Mouse (Mus musculus) ovary, adult 18-20 months (tissue): ENCODE measurements at regions not wholly inside any gene's neighbourhood (a gene's known extent, or its start where the extent isn't known, plus 50 kb on each side); places are given as distances from the start of the nearest gene placed in this dataset.

ENCODE experiments used
- DNase-seq: peaks from one replicate; pipeline ENCODE4 v3.0.0; 2022; ENCODE audit warnings: low spot score, mixed read lengths

- no peak for DNase-seq
Observed at GRCm38 (mm10) chr14:25005241-25005946, 453.6 kb upstream of the Zmiz1 start.

- no peak for DNase-seq
Observed at GRCm38 (mm10) chr14:25011926-25012325, 447.1 kb upstream of the Zmiz1 start.

- no peak for DNase-seq
Observed at GRCm38 (mm10) chr14:25015288-25016238, 443.4 kb upstream of the Zmiz1 start.

DNA sequence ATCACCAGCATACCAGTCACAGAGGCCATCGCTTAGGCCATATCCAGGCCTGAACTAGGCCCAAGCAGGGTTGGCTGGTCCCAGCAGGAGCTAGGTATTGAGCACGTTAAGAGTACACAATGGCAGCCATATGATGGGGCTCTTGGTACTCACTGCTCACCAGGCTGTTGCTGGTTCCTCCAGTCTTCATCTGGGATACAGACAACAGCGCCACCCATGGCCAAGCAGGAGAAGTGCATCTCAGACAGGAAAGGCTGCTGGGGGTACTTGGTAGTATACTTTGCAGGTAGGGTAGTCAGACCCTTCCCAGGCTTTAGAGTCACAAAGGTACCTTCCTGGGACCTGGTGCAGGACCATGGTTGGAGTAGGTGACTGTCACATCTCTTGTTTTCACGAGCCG is 441.1 kb upstream of the Zmiz1 start:
- no peak for DNase-seq

GRCm38 (mm10) chr14:25019306-25019905 is 439.6 kb upstream of the Zmiz1 start:
- no peak for DNase-seq

DNA sequence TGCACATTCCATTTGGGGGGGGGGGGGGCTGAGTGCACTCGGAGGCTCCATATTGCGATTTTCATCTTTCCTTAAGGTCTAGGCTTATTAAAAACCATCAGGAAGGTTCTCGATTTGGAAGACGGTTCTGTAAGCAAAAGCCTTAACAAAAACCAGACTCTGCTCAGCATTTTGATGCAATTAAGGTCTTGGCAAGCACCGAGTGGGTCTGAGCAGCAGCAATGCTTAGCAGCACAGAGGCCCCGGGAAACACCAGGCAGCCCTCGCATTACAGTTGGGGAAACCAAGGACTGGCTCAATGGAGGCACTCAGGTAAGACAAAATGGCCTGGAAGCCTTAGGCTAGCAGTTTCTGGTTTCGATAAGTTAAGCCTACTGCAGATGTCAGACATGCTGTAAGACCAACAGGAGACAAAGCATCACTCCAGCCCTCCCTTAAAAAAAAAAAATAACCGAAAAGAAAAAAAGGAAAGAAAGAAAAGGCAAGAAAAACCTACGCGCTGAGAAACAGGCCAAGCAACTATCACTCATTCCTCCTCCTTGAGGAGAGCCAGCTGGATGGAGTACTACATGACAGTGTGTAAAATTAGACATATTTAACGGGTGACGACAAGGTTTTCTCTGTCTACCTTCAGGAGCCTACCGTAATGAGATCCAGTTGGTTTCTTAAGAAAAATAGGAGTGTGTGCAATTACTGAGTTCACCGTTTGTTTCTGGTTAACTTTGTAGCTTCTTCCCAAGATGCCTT is 436.3 kb upstream of the Zmiz1 start:
- DNase-seq, result no peak

DNA sequence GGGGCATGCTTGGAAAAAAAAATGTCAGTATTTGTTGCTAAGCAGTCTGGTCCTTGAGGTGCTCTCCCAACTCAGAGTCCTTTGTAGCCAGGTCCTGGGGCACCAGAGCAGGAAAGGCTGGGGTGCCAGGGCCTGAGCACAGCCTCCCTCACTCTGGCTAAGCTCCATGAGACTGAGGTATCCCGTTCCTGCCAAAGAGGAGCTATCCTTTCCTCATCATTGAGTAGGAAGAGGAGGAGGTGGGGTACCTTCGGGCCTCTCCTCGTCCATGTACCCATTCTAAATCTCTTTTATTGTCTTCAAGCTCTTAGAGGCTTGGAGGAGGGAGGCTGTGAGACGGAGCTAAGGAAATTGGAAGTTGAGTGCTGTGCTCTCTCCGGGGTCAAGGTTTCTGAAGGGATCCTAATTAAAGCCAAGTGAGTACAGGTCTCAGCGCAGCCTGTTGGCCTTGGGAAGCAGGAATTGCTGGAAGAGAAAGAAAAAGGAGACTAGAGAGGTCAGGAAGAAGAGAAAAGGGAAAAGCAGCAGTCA is 435.6 kb upstream of the Zmiz1 start:
- DNase-seq, result no peak

DNA sequence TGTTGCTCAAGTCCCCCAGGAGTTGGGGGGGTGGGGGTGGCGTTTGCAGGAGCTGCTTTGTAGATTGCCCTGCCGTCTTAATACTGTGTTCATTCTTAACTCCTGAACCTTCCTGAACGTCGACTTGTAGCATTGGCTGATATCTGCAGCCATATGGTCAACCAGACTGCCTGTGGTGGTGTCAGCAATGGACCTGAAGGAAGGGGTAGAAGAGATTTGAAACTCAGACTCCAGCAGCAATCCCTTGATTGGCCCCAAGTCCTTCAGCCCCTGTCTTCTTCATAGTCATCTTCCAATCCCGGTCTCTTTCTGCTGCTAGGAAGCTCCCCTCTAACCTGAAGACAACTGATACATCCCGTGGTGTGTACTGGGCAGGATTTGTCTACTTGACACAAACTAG is 433.9 kb upstream of the Zmiz1 start:
- DNase-seq, result no peak

GRCm38 (mm10) chr14:25027076-25027475 is 431.9 kb upstream of the Zmiz1 start:
- DNase-seq, result no peak

- no peak for DNase-seq
Observed at GRCm38 (mm10) chr14:25027842-25028241, 431.1 kb upstream of the Zmiz1 start.

- no peak for DNase-seq
Observed at GRCm38 (mm10) chr14:25030881-25031280, 428.1 kb upstream of the Zmiz1 start.

GRCm38 (mm10) chr14:25031756-25032680 is 427.0 kb upstream of the Zmiz1 start:
- no peak for DNase-seq

GRCm38 (mm10) chr14:25032899-25033298 is 426.1 kb upstream of the Zmiz1 start:
- no peak for DNase-seq

DNA sequence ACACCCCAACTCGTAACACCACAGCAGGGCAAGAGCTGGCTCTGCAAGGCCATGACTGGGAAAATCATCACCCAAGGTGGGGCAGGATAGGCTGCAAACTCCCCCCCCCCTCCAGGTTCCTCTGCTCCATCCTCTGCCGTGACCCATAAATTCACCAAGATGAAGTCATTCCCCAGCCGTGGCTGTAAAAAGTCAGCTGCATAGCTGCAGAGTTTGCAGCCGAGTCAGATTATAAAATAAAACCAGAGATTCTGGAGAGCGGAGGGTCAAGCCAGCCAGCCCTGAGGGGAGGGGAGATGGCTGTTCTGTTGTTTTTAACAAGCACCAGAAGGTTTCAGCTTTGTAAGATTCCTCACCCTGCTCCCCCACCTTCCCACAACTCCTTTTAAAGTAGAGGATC is 416.7 kb upstream of the Zmiz1 start:
- DNase-seq, result no peak

- no peak for DNase-seq
Observed at GRCm38 (mm10) chr14:25044106-25044505, 414.9 kb upstream of the Zmiz1 start.

DNA sequence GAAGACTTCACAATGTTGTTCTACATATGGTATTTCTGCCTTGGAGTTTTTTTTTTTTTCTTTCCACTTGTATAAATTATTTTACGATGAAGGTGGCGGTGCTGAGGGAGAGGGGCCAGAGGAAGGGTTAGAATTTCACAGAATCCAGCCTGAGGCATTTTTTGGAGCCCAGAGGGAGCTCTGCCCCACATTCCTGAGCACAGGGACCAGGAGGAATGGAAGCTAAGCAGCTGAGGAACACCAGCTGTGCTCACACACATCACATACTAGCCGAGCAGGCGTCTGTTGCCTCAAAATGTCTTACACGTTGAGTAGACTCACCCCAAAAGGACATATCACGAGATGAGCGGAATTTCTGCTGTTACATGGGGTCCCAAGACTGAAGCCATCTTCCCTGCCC is 414.1 kb upstream of the Zmiz1 start:
- DNase-seq, result no peak

DNA sequence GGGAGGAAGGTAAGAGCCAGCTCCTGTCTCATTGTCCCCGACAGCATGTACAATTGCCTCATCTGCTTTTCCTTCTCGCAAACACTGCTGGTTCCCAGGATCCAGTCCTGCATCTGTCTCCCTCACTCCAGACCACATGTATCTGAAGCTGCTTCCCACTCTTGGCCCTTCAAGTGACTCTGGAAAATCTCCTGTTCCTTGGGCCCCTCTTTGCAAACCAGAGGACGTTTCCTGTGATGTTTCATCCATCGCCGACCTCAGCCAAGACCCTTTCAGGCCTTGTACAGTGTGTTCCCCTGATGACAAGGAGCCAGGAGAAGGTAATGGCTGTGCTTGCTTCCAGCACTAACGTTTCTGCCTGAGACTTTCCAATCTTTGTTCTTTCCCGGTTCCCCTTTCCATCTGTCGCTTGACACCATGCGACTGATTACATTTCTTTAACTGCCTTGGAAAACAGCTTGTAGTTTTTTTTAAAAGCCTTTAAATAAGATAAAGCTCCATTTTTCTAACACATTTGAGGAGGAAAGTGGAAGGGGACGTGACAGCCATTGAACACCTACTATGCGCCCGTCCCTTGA is 408.2 kb upstream of the Zmiz1 start:
- DNase-seq, result no peak

GRCm38 (mm10) chr14:25052175-25052574 is 406.8 kb upstream of the Zmiz1 start:
- no peak for DNase-seq

- DNase-seq, result no peak
Observed at GRCm38 (mm10) chr14:25059351-25059750, 399.6 kb upstream of the Zmiz1 start.

GRCm38 (mm10) chr14:25060285-25060684 is 398.7 kb upstream of the Zmiz1 start:
- no peak for DNase-seq
